Mouse (Mus musculus) lung, postnatal 14 days (tissue): ENCODE results near the gene Slc6a2.
A peak's percentile ranks its signal among the peaks of the same experiment; 100 is the strongest.

Experiments used
- DNase-seq: peaks from one replicate; pipeline ENCODE4 v3.0.0; 2021

The Slc6a2 gene

GRCm38 (mm10) chr8:93038831-93039230 is 79.0 kb downstream of the Slc6a2 start:
- DNase-seq, result no peak

GRCm38 (mm10) chr8:93040256-93040655 is 80.4 kb downstream of the Slc6a2 start:
- no peak for DNase-seq

- no peak for DNase-seq
Observed at GRCm38 (mm10) chr8:93040776-93041567, 81.1 kb downstream of the Slc6a2 start.

- peak; percentile 6 for DNase-seq
Observed at GRCm38 (mm10) chr8:93043083-93043482, 83.2 kb downstream of the Slc6a2 start.

- no peak for DNase-seq
Observed at GRCm38 (mm10) chr8:93048092-93048491, 88.2 kb downstream of the Slc6a2 start, which contains the start of gene Ces1a. TSS of gene Ces1a (minus strand) at chr8:93048192.

- DNase-seq, result no peak
Observed at GRCm38 (mm10) chr8:93048510-93049416, 88.9 kb downstream of the Slc6a2 start.
